Mouse (Mus musculus): ENCODE data around the gene Neurl1a.

Neurl1a gene

GRCm38 (mm10) chr19:47168793-47169412, 9.7 kb upstream of the Neurl1a start:
- peak; percentile 78 to 86 for DNase-seq

GRCm38 (mm10) chr19:47174515-47174914, 4.1 kb upstream of the Neurl1a start:
- DNase-seq = peak in 1 of 2 experiments; percentile 30

GRCm38 (mm10) chr19:47175472-47175871, 3.1 kb upstream of the Neurl1a start:
- DNase-seq = no peak

GRCm38 (mm10) chr19:47176916-47177505, 1.6 kb upstream of the Neurl1a start:
- peak in 1 of 2 experiments; percentile 9 for DNase-seq

GRCm38 (mm10) chr19:47178001-47178400, 619 bp upstream of the Neurl1a start:
- DNase-seq = peak; percentile 10 to 43

GRCm38 (mm10) chr19:47179272-47179809, 721 bp downstream of the Neurl1a start:
- no peak for DNase-seq

GRCm38 (mm10) chr19:47180011-47180410, 1.4 kb downstream of the Neurl1a start:
- no peak for DNase-seq

GRCm38 (mm10) chr19:47184221-47184620, 5.6 kb downstream of the Neurl1a start:
- DNase-seq = no peak

- no peak for DNase-seq
Measured at GRCm38 (mm10) chr19:47184736-47185135, 6.1 kb downstream of the Neurl1a start.

GRCm38 (mm10) chr19:47186514-47187275, 8.1 kb downstream of the Neurl1a start:
- DNase-seq = no peak

GRCm38 (mm10) chr19:47188515-47189128, 10.0 kb downstream of the Neurl1a start:
- peak; percentile 18 to 52 for DNase-seq

GRCm38 (mm10) chr19:47192158-47192557, 13.5 kb downstream of the Neurl1a start:
- no peak for DNase-seq

GRCm38 (mm10) chr19:47198671-47199350, 20.2 kb downstream of the Neurl1a start:
- DNase-seq = no peak

- DNase-seq = no peak
Measured at GRCm38 (mm10) chr19:47201972-47202371, 23.4 kb downstream of the Neurl1a start.

- no peak for DNase-seq
Measured at GRCm38 (mm10) chr19:47202429-47202828, 23.8 kb downstream of the Neurl1a start.

GRCm38 (mm10) chr19:47203042-47203441, 24.4 kb downstream of the Neurl1a start:
- no peak for DNase-seq

GRCm38 (mm10) chr19:47204653-47205052, 26.0 kb downstream of the Neurl1a start:
- DNase-seq = no peak

- no peak for DNase-seq
Measured at GRCm38 (mm10) chr19:47206126-47206525, 27.5 kb downstream of the Neurl1a start.

- no peak for DNase-seq
Measured at GRCm38 (mm10) chr19:47210432-47210831, 31.8 kb downstream of the Neurl1a start.

- DNase-seq = no peak
Measured at GRCm38 (mm10) chr19:47211609-47212312, 33.1 kb downstream of the Neurl1a start.

- no peak for DNase-seq
Measured at GRCm38 (mm10) chr19:47212401-47212800, 33.8 kb downstream of the Neurl1a start.

GRCm38 (mm10) chr19:47213470-47213869, 34.9 kb downstream of the Neurl1a start:
- no peak for DNase-seq

Measured in lung, postnatal 4 days (tissue).